Mouse (Mus musculus) myocyte (in vitro differentiated cells): Measurements from ENCODE around the gene Herc6. TPM values are rescaled to one million over a fixed set of nuclear protein-coding genes. Genes with fewer than 3 reads are reported as not detected.

Source experiments
- H3K27me3 ChIP-seq: one replicate; pipeline ENCODE4 v1.6.1; 2011; ENCODE audit not compliant: control insufficient read depth, insufficient read depth, insufficient read length
- H3K36me3 ChIP-seq: one replicate; pipeline ENCODE4 v1.6.1; 2011; ENCODE audit not compliant: control insufficient read depth, insufficient read depth
- H3K4me2 ChIP-seq: one replicate; pipeline ENCODE4 v1.6.1; 2011; ENCODE audit warnings: low read depth, control low read depth
- H3K4me3 ChIP-seq: one replicate; pipeline ENCODE4 v1.5.1; 2011; ENCODE audit warnings: mild to moderate bottlenecking, control low read depth, moderate library complexity
- H3K79me2 ChIP-seq: one replicate; pipeline ENCODE4 v1.6.1; 2011; ENCODE audit not compliant: control insufficient read depth, insufficient read depth
- H3ac ChIP-seq: one replicate; pipeline ENCODE4 v1.6.1; 2011; ENCODE audit not compliant: control insufficient read depth, insufficient read length
- CEBPB ChIP-seq: IDR thresholded peaks from 2 replicates; pipeline ENCODE4 v1.6.1; 2011; ENCODE audit warnings: mild to moderate bottlenecking, moderate library complexity; ENCODE audit not compliant: poor library complexity, insufficient read depth, severe bottlenecking
- E2F4 ChIP-seq: IDR thresholded peaks from one replicate; pipeline ENCODE4 v1.6.1; 2011; ENCODE audit warnings: mild to moderate bottlenecking, control low read depth, moderate library complexity; ENCODE audit not compliant: insufficient read depth
- MAX ChIP-seq: IDR thresholded peaks from one replicate; pipeline ENCODE4 v1.6.1; 2011; ENCODE audit warnings: low read depth, mild to moderate bottlenecking, control low read depth
- MYOD1 ChIP-seq, 3 experiments: IDR thresholded peaks; one replicate each; pipeline ENCODE4 v1.6.1; 2011; ENCODE audit warnings: control low read depth in 2 of 3, low read depth in 2 of 3, mild to moderate bottlenecking in 2 of 3, moderate library complexity in 1 of 3; ENCODE audit not compliant: insufficient read length in 2 of 3, control insufficient read depth in 1 of 3
- MYOG ChIP-seq, 3 experiments: IDR thresholded peaks; one replicate each; pipeline ENCODE4 v1.6.1; 2011; ENCODE audit warnings: control low read depth in 2 of 3, low read depth in 2 of 3, mild to moderate bottlenecking in 2 of 3; ENCODE audit not compliant: insufficient read length in 2 of 3, control insufficient read depth in 1 of 3, insufficient read depth in 1 of 3
- POLR2A ChIP-seq: IDR thresholded peaks from one replicate; pipeline ENCODE4 v1.6.1; 2011; ENCODE audit warnings: low read depth, mild to moderate bottlenecking, control low read depth, moderate library complexity; ENCODE audit not compliant: insufficient read length
- POLR2AphosphoS2 ChIP-seq: IDR thresholded peaks from one replicate; pipeline ENCODE4 v1.6.1; 2011; ENCODE audit warnings: low read depth, control low read depth; ENCODE audit not compliant: insufficient read length
- REST ChIP-seq: IDR thresholded peaks from one replicate; pipeline ENCODE4 v1.6.1; 2011; ENCODE audit warnings: mild to moderate bottlenecking, control low read depth, moderate library complexity; ENCODE audit not compliant: insufficient read depth, insufficient read length
- SRF ChIP-seq: IDR thresholded peaks from one replicate; pipeline ENCODE4 v1.6.1; 2011; ENCODE audit warnings: low read depth; ENCODE audit not compliant: control insufficient read depth, insufficient read length
- TCF12 ChIP-seq: IDR thresholded peaks from one replicate; pipeline ENCODE4 v1.6.1; 2011; ENCODE audit warnings: mild to moderate bottlenecking, control low read depth; ENCODE audit not compliant: poor library complexity, insufficient read depth, severe bottlenecking
- TCF3 ChIP-seq: IDR thresholded peaks from one replicate; pipeline ENCODE4 v1.6.1; 2011; ENCODE audit warnings: low read depth, control low read depth; ENCODE audit not compliant: insufficient read length
- USF1 ChIP-seq: IDR thresholded peaks from one replicate; pipeline ENCODE4 v1.6.1; 2011; ENCODE audit warnings: low read depth, mild to moderate bottlenecking, control low read depth, moderate library complexity
- polyA plus RNA-seq: library from polyadenylated mRNA; unstranded; fragments of >200 nt; fragmentation: generic; extraction: Trizol; gene quantifications from one replicate; pipeline ENCODE4 v1.2.1, GENCODE M21; 2012; ENCODE audit warnings: missing spikeins

Gene Herc6
- polyA plus RNA-seq, 1 experiment = 0.44 TPM

DNA sequence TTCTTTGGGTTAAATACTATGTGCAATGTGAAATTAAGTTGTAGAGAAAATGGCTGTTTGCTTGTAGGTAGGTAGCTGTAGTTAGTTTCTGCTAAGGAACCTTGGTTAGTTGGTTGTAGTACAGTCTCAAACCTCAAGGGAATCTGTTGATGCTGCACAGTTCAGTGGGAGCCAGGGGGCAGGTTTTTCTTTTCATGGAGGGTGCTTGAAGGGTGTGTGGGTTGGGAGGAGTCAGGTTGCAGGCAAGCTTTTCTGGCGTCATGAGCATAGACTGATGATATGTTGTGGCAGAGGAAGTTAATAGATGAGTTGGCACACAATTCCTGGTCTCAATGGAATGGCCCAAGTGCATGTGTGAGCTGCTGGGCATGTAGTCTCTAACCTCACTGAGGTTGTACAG is 130.9 kb downstream of the Herc6 start:
- Histone ChIP-seq H3K79me2 (no peaks in the 10 kb centered on the region), H3K4me2 (no peak overlapping the region), H3K4me3 (no peak overlapping the region), H3K36me3 (no peaks in the 10 kb centered on the region), H3K27me3 (no peaks in the 10 kb centered on the region), H3ac (no peak overlapping the region)
- no peak for TF ChIP-seq USF1
- TF ChIP-seq E2F4 = no peak
- no peak for TF ChIP-seq SRF
- TF ChIP-seq POLR2AphosphoS2 = no peak
- no peak for TF ChIP-seq MYOG (IDR thresholded peaks at IDR 0.05; ENCODE audit: control insufficient read depth in 1 of 3, insufficient read depth in 1 of 3, insufficient read length in 2 of 3, low read depth in 2 of 3)
- no peak for TF ChIP-seq TCF3
- TF ChIP-seq POLR2A = no peak
- no peak for TF ChIP-seq CEBPB
- TF ChIP-seq MYOD1 (IDR thresholded peaks at IDR 0.05; ENCODE audit: control insufficient read depth in 1 of 3, insufficient read length in 2 of 3, low read depth in 2 of 3) = no peak
- TF ChIP-seq REST = no peak
- no peak for TF ChIP-seq TCF12
- no peak for TF ChIP-seq MAX

Other genes with a start within 250 kb of the Herc6 start
- gene Vmn1r17, start 217.3 kb upstream of the Herc6 start, polyA plus RNA-seq = not detected
- gene Vmn1r18, start 185.2 kb upstream of the Herc6 start, polyA plus RNA-seq = not detected
- gene Vmn1r19, start 177.2 kb upstream of the Herc6 start, polyA plus RNA-seq = not detected
- gene Vmn1r20, start 152.1 kb upstream of the Herc6 start, polyA plus RNA-seq = not detected
- gene Ppm1k, start 45.5 kb upstream of the Herc6 start, polyA plus RNA-seq = 0.47 TPM
- gene Pyurf, start 111.1 kb downstream of the Herc6 start, polyA plus RNA-seq = 10.1 TPM
- 5.8 TPM for gene Lancl2, start 121.5 kb downstream of the Herc6 start, polyA plus RNA-seq
- 13.7 TPM for gene Vopp1, start 244.2 kb downstream of the Herc6 start, polyA plus RNA-seq